Mouse (Mus musculus) large intestine, adult 2 months (tissue): ENCODE data around the gene Mup11. TPM values are rescaled to one million over a fixed set of nuclear protein-coding genes. Genes with fewer than 3 reads are reported as not detected.
"Not testable (repeated sequence)": the region's sequence is repeated elsewhere in the genome, so short reads cannot be mapped to it uniquely, and the experiment has no call there.

Source experiments
- DNase-seq: peaks from one replicate; pipeline ENCODE4 v3.0.0-alpha.2; 2012; ENCODE audit warnings: low read depth, low spot score
- WGBS: fragments of 180-500 bp; shearing (Covaris S2); methylation state at CpG from one replicate; pipeline ENCODE4 v1.1.7; 2018; 5-methylcytosine and 5-hydroxymethylcytosine counted together
- polyA plus RNA-seq: library from polyadenylated mRNA; depleted of rRNA; stranded (reverse); fragments of >200 nt; gene quantifications from 2 replicates; pipeline ENCODE4 v1.2.3, GENCODE M21; 2012; rRNA removed

The Mup11 gene
- not detected in 2 replicates for polyA plus RNA-seq

DNA sequence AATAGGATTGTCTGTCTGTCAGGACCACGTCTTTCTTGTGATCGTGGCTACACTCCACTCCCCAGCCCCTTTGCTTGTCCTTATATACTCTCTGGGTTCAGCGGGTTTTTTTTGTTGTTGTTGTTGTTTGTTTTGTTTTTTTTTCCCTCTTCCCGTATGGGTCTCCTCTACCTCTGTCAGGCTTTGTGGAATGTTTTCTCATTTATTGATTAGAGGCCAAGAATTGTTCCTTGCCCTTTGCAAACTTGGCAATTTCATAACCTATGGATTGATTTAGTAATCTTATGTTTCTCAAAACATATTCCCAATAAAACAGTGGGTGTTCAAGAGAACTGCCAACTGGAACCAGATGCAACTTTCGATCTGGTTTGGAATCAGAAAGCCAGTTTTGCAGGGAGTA lies at the start of gene Mup11:
Gene Mup11 (minus strand): TSS at position 101 of the 400 bp plus-strand sequence.
- DNase-seq, result not testable (repeated sequence)
- 62% methylated on average over 4 of the region's 5 CpGs for WGBS

Other genes with a start within 250 kb of the Mup11 start
- not detected in 2 replicates for gene Mup9, start 240.5 kb downstream of the Mup11 start, polyA plus RNA-seq
- gene Mup1, start 160.5 kb downstream of the Mup11 start, polyA plus RNA-seq, result not detected in 2 replicates
- not detected in 2 replicates for gene Mup10, start 80.2 kb downstream of the Mup11 start, polyA plus RNA-seq
- not detected in 2 replicates for gene Mup12, start 78.9 kb upstream of the Mup11 start, polyA plus RNA-seq
- gene Mup22, start 159.1 kb upstream of the Mup11 start, polyA plus RNA-seq, result not detected in 2 replicates